Mouse (Mus musculus): ENCODE data around the gene Gm5741.
"Not testable (repeated sequence)": the region's sequence is repeated elsewhere in the genome, so short reads cannot be mapped to it uniquely, and the experiment has no call there.

Gm5741 gene

GRCm38 (mm10) chr8:85067982-85068381, at the start of gene Gm5741:
TSS of gene Gm5741 (minus strand) at chr8:85067982.
- no peak for DNase-seq (ENCODE audit: low spot score in 2 of 2)

- DNase-seq (ENCODE audit: low spot score in 2 of 2), result no peak
These were observed 49.2 kb upstream of the Gm5741 start for GRCm38 (mm10) chr8:85116984-85117383.

GRCm38 (mm10) chr8:85115501-85115900, 47.7 kb upstream of the Gm5741 start:
- DNase-seq (ENCODE audit: low spot score in 2 of 2), result no peak

GRCm38 (mm10) chr8:85113241-85113640, 45.5 kb upstream of the Gm5741 start:
- no peak for DNase-seq (ENCODE audit: low spot score in 2 of 2)

GRCm38 (mm10) chr8:85100076-85100665, 32.4 kb upstream of the Gm5741 start:
- no peak for DNase-seq (ENCODE audit: low spot score in 2 of 2)

- no peak for DNase-seq (ENCODE audit: low spot score in 2 of 2)
These were observed 29.1 kb upstream of the Gm5741 start for GRCm38 (mm10) chr8:85096850-85097249.

GRCm38 (mm10) chr8:85096196-85096595, 28.4 kb upstream of the Gm5741 start:
- no peak for DNase-seq (ENCODE audit: low spot score in 2 of 2)

GRCm38 (mm10) chr8:85095566-85095965, 27.8 kb upstream of the Gm5741 start:
- no peak for DNase-seq (ENCODE audit: low spot score in 2 of 2)

- DNase-seq (ENCODE audit: low spot score in 2 of 2), result no peak
These were observed 27.3 kb upstream of the Gm5741 start for GRCm38 (mm10) chr8:85095051-85095450.

- DNase-seq (ENCODE audit: low spot score in 2 of 2), result no peak
These were observed 23.8 kb upstream of the Gm5741 start for GRCm38 (mm10) chr8:85091526-85092090.

GRCm38 (mm10) chr8:85090856-85091255, 23.1 kb upstream of the Gm5741 start:
- DNase-seq (ENCODE audit: low spot score in 2 of 2), result no peak

- no peak for DNase-seq (ENCODE audit: low spot score in 2 of 2)
These were observed 21.0 kb upstream of the Gm5741 start for GRCm38 (mm10) chr8:85088771-85089170.

- DNase-seq (ENCODE audit: low spot score in 2 of 2), result no peak
These were observed 18.5 kb upstream of the Gm5741 start for GRCm38 (mm10) chr8:85086238-85086637.

- DNase-seq (ENCODE audit: low spot score in 2 of 2), result peak in 1 of 2 experiments; percentile 7
These were observed 16.9 kb upstream of the Gm5741 start for GRCm38 (mm10) chr8:85084633-85085032.

GRCm38 (mm10) chr8:85083108-85083813, 15.5 kb upstream of the Gm5741 start, which contains the start of gene Man2b1:
TSS of gene Man2b1 (plus strand) at chr8:85083270.
- peak; percentile 86 to 89 for DNase-seq (ENCODE audit: low spot score in 2 of 2)

GRCm38 (mm10) chr8:85082169-85082568, 14.4 kb upstream of the Gm5741 start:
- DNase-seq (ENCODE audit: low spot score in 2 of 2), result not testable (repeated sequence)

- DNase-seq (ENCODE audit: low spot score in 2 of 2), result no peak
These were observed 13.4 kb upstream of the Gm5741 start, which contains the start of gene Wdr83 for GRCm38 (mm10) chr8:85081216-85081555. TSS of gene Wdr83 (minus strand) at chr8:85081306.

GRCm38 (mm10) chr8:85080532-85081215, 12.9 kb upstream of the Gm5741 start, which contains the start of gene Wdr83os:
TSS of gene Wdr83os (plus strand) at chr8:85080740.
- peak in 1 of 2 experiments; percentile 50 for DNase-seq (ENCODE audit: low spot score in 2 of 2)

- DNase-seq (ENCODE audit: low spot score in 2 of 2), result no peak
These were observed 12.4 kb upstream of the Gm5741 start for GRCm38 (mm10) chr8:85080214-85080531.

GRCm38 (mm10) chr8:85076993-85077392, 9.2 kb upstream of the Gm5741 start:
- DNase-seq (ENCODE audit: low spot score in 2 of 2), result peak in 1 of 2 experiments; percentile 77

- no peak for DNase-seq (ENCODE audit: low spot score in 2 of 2)
These were observed 8.2 kb upstream of the Gm5741 start for GRCm38 (mm10) chr8:85076001-85076400.

GRCm38 (mm10) chr8:85074617-85075016, 6.8 kb upstream of the Gm5741 start:
- DNase-seq (ENCODE audit: low spot score in 2 of 2), result no peak
